Mouse (Mus musculus) c-Kit-positive CD71-positive TER-119-negative erythroid progenitor cells, embryonic 14.5 days (primary cell): ENCODE results near the gene Fbxl20.

Experiments used
- DNase-seq: peaks from one replicate; pipeline ENCODE4 v3.0.0-alpha.2; 2013; ENCODE audit warnings: low read depth

Gene Fbxl20

GRCm38 (mm10) chr11:98049672-98050519 lies 100.3 kb downstream of the Fbxl20 start:
- DNase-seq = no peak

GRCm38 (mm10) chr11:98047745-98048144 lies 102.5 kb downstream of the Fbxl20 start:
- no peak for DNase-seq

- no peak for DNase-seq
These were observed 103.7 kb downstream of the Fbxl20 start for GRCm38 (mm10) chr11:98046466-98046865.

GRCm38 (mm10) chr11:98045596-98045995 lies 104.6 kb downstream of the Fbxl20 start:
- no peak for DNase-seq

- DNase-seq = no peak
These were observed 106.1 kb downstream of the Fbxl20 start for GRCm38 (mm10) chr11:98044074-98044473.

- no peak for DNase-seq
These were observed 107.5 kb downstream of the Fbxl20 start for GRCm38 (mm10) chr11:98042741-98043140.

- no peak for DNase-seq
These were observed 109.2 kb downstream of the Fbxl20 start for GRCm38 (mm10) chr11:98040975-98041374.

- DNase-seq = no peak
These were observed 112.3 kb downstream of the Fbxl20 start for GRCm38 (mm10) chr11:98037871-98038270.

GRCm38 (mm10) chr11:98035977-98036377 lies 114.2 kb downstream of the Fbxl20 start:
- no peak for DNase-seq

- no peak for DNase-seq
These were observed 115.4 kb downstream of the Fbxl20 start for GRCm38 (mm10) chr11:98034840-98035239.

GRCm38 (mm10) chr11:98034061-98034460 lies 116.1 kb downstream of the Fbxl20 start:
- no peak for DNase-seq
